Mouse (Mus musculus) right cerebral cortex, postnatal 36 days (tissue): Measurements from ENCODE around the gene Tktl1.
"Not testable (repeated sequence)": the region's sequence is repeated elsewhere in the genome, so short reads cannot be mapped to it uniquely, and the experiment has no call there.

Source experiments
- DNase-seq, 2 experiments: peaks; one replicate each; pipeline ENCODE4 v3.0.0; 2022; ENCODE audit warnings: low spot score in 2 of 2, mixed read lengths in 1 of 2

Gene Tktl1

GRCm38 (mm10) chrX:74176959-74177358, at the start of gene Tktl1:
TSS of gene Tktl1 (plus strand) at chrX:74177259.
- DNase-seq = no peak

DNA sequence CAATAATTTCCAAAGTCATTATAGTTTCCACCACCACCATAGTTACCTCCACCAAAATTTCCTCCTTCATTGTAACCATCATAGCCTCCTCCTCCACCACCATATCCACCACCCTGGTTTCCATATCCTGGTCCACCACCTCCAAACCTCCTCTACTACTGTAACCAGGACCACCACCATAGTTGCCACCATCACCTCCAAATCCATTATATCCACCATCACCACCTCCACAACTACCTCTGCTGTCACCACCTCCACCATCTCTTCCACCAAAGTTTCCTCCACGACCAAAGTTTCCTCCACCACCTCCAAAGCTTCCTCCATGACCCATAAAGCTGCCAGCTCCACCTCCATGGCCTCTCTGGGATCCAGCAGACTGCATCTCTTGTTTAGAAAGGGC, 41.8 kb upstream of the Tktl1 start, which contains the start of gene Mecp2:
TSS of gene Mecp2 (minus strand) at position 101 of the 400 bp plus-strand sequence.
- DNase-seq = not testable (repeated sequence)

DNA sequence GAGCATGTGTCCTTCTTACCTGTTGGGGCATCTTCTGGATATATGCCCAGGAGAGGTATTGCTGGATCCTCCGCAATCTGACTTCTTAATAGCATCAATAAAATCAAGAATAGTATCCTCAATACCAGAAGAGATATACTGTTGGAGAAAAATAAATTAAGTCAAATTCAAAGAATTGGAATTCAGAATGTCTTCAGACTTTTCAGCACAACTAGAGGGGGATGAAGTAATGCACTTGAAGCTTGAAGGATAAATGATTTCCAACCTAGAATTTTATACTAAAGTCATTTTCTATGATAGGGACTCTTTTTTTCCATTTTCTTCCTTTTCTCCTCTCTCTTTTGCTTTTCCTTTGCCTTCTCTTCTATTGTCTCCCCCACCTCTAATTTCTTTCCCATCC, 9.3 kb upstream of the Tktl1 start, which contains the start of gene Tex28:
TSS of gene Tex28 (minus strand) at position 101 of the 400 bp plus-strand sequence.
- DNase-seq = no peak

- no peak for DNase-seq
These were observed 26.5 kb downstream of the Tktl1 start for GRCm38 (mm10) chrX:74203556-74203955.

DNA sequence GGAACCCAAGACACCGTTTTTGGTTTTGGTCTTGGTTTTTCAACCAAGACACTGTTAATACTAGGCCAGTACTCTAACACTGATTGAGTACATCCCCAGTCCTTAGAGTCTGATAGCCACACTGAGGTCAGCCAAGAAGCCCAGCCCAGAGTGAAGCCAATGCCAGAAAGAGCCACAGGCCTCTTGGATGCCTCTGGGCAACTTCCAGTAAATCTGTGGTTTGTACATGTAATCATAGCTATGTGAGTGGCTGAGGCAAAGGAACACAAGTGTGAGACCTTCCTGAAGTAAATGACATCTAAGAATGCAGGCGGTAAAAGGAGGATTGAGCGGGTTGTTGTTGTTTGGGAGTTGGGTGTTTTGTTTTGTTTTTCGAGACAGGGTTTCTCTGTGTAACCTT, 41.4 kb downstream of the Tktl1 start:
- no peak for DNase-seq

DNA sequence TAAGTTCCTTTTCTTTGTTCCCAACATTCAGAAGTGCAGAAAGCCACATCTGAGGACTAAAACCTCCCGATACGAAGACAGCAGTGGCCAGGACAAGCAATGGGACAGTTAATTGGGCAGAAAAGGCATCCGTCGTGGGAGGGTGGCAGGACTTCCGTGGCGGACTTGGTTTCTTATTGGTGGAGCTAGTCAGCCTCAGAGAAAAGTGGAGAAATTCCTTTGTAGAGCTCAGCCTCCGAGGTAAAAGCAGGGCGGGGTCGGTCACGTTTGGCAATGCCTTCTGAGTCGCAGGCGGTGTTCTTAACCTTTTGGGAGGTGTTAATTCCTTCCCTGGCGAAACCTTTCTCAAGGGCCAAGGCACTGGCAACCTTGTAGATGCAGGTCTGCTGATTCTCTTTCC, 42.4 kb downstream of the Tktl1 start:
- DNase-seq = no peak

DNA sequence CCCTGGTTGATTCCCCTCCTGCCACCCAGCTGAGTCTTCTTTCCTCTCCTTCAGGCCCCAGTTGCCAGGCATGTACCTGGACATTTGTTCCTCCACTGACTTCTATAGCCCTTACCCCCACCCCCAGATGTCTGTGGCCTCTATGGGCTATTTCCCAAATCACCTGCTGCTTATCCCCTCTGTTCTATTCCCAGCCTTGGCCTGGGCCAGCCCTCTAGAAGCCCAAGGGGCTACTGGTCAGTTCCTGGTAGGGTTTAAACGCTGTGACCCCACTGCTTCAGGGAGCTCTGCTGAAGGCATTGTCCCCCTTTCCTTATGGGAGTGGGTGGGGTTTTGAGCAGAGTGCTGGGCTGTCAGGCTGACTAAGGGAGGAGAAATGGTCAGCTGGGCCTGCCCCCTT, 43.0 kb downstream of the Tktl1 start:
- not testable (repeated sequence) for DNase-seq

DNA sequence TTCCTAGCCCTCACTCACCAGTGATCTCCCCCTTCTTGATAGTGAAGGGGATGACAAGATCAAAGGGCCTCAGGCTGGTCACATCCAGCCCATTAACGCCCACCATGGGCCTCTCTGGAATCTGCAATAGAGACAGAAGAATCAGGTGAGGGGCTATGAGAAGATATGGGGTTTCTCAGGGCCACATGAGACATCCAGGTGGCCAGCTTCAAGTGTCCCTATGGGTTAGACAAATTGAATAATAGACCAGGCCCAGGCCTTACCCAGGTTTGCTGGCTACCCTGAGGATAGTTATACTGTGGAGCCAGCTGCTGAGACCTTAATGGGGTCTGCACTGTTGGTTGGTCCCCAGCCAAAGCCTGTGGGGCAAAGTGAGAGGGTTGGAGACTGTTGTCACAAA, 53.0 kb downstream of the Tktl1 start:
- DNase-seq = no peak

- no peak for DNase-seq
These were observed 56.1 kb downstream of the Tktl1 start for GRCm38 (mm10) chrX:74233196-74233595.

- DNase-seq = no peak
These were observed 63.3 kb downstream of the Tktl1 start for GRCm38 (mm10) chrX:74240332-74240731.

DNA sequence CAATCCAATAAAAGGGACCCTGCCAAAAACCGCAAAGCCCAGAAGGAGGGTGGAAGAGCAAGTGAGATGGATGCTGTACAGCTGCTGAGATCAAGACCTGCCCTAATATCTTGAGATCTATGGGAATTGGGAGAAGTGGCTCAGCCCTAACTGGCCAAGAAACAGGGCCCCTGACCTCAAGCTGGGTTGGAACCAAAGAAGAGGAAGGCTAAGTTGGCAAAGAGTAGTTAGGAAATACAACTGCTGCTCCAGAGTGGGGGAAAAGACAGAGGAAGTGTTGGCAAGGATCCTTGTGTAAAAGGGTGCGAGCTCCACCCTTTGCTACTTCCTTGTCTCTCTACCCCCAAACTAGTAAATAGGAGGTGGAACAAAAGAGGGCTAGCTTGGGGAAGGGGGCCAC, 66.3 kb downstream of the Tktl1 start:
- no peak for DNase-seq

- no peak for DNase-seq
These were observed 66.7 kb downstream of the Tktl1 start for GRCm38 (mm10) chrX:74243807-74244206.

DNA sequence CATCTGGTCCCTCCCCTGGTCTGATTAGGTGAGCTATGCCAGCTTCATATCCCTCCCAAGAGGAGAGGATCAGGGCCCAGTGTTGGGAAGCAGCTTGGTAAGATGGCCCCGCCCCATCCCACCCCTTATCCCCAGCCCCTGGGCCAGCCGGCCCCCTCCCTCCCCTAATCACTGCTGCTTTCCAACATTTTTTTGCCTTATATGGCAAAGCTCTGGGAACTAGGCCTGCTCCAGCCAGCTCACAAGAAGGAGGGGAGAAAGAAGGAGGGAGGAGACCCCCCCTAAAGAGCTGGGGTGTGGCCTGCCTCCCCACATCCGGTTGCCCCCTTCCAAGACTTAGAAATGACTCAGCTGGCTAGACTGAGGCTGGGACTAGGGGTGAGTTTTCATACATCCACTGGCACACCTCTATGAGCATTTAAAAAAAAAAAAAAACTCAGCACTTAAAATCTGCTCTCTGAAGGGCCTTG, 67.6 kb downstream of the Tktl1 start:
- DNase-seq = no peak

- no peak for DNase-seq
These were observed 68.0 kb downstream of the Tktl1 start for GRCm38 (mm10) chrX:74245107-74245506.

DNA sequence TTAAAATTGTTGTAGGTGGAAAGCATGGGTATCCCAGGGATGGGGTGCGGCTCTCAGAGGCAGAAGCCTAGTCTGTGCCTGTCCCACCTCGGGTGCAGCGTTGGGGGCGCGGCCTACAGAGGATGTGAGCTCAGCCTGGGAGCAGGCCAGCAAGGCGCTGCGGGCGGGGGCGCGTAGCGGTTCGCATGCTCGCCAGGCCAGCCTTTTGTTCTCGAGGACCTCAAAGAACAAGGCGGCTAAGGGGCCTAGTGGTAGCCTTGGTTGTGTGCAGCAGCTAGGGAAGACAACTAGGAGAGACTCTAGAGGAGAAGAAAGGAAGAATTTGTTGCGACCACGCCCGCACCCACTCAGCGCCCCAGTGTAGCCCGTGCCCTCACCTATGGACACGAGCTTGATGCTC, 68.6 kb downstream of the Tktl1 start:
- peak; percentile 55 to 61 for DNase-seq

DNA sequence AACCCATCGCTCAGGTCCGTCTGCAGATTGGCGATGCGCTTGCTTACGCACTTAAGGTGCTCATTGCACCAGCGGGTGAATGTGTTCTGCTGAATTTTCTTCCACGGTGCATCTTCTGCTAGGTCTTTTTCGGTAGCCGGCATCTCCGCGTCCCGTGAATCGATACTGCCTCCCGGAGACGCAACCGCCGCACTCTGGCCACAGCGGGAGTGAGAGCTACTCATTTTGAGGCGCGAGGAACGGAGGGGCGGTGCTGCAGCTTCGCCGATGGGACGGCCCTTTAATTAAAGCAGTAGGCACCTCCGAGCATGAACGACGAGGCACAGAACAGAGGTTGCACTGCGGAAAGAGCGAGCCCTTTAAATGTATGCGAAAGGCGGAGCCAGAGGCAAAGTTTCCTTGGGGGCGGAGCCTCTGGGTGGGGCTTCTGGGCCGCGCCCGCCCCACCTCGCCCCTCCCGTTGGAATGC, 69.2 kb downstream of the Tktl1 start:
- peak; percentile 76 to 89 for DNase-seq

- DNase-seq = no peak
These were observed 69.6 kb downstream of the Tktl1 start for GRCm38 (mm10) chrX:74246693-74247092.

- DNase-seq = no peak
These were observed 71.6 kb downstream of the Tktl1 start for GRCm38 (mm10) chrX:74248651-74249050.

GRCm38 (mm10) chrX:74249615-74250014, 72.6 kb downstream of the Tktl1 start, which contains the start of gene Flna:
TSS of gene Flna (minus strand) at chrX:74249820.
- DNase-seq = peak; percentile 36 to 51

GRCm38 (mm10) chrX:74254153-74254887, 77.3 kb downstream of the Tktl1 start, which contains the start of gene Emd:
TSS of gene Emd (plus strand) at chrX:74254687.
- DNase-seq = peak; percentile 83 to 92

- DNase-seq = no peak
These were observed 78.0 kb downstream of the Tktl1 start for GRCm38 (mm10) chrX:74254888-74255565.

GRCm38 (mm10) chrX:74257746-74258145, 80.7 kb downstream of the Tktl1 start:
- no peak for DNase-seq
